Mouse (Mus musculus): ENCODE data around the gene Agbl4. TPM values are rescaled to one million over a fixed set of nuclear protein-coding genes. Genes with fewer than 3 reads are reported as not detected.

The Agbl4 gene
- polyA plus RNA-seq, 2 experiments: 0.17 to 0.21 TPM

- DNase-seq (ENCODE audit: low spot score) (peak; percentile 17), ATAC-seq (ENCODE audit: low FRiP score, low read depth) (0 out of 2 replicates have a peak, but pooled peaks have one; percentile 15)
These were observed 1087.7 kb downstream of the Agbl4 start for GRCm38 (mm10) chr4:111485189-111485588.

GRCm38 (mm10) chr4:111486187-111486586, 1088.7 kb downstream of the Agbl4 start:
- H3K27me3 ChIP-seq (ENCODE audit: control insufficient read depth, insufficient read depth, low read length): no peaks in the 10 kb centered on the region
- no peak for ATAC-seq (ENCODE audit: low FRiP score, low read depth)
- no peak overlapping the region for H3K27ac ChIP-seq (replicated peaks; ENCODE audit: low read depth, low read length)
- no peak overlapping the region for H3K4me3 ChIP-seq (replicated peaks; ENCODE audit: low read length)
- no peaks in the 10 kb centered on the region for H3K9me3 ChIP-seq (ENCODE audit: control insufficient read depth, low read length)
- H3K4me2 ChIP-seq (replicated peaks; ENCODE audit: low read depth, low read length, severe bottlenecking): no peak overlapping the region
- WGBS: 66% methylated on average over 5 of the region's 5 CpGs
- DNase-seq (ENCODE audit: low spot score): no peak
- H3K9ac ChIP-seq (ENCODE audit: low read depth, low read length, severe bottlenecking): no peak overlapping the region
- peaks cover 13% of the 10 kb centered on the region for H3K4me1 ChIP-seq (ENCODE audit: control insufficient read depth, insufficient read depth, low read length)
- no peak for TF ChIP-seq POLR2A (IDR thresholded peaks at IDR 0.05; ENCODE audit: borderline replicate concordance, extremely low read depth, insufficient read depth, insufficient read length)
- H3K36me3 ChIP-seq (ENCODE audit: control insufficient read depth, insufficient read depth, low read length): no peaks in the 10 kb centered on the region

More at GRCm38 (mm10) chr4:111485189-111485588, 1087.7 kb downstream of the Agbl4 start:
- WGBS: 56% methylated on average over 4 of the region's 5 CpGs
- Histone ChIP-seq H3K36me3 (ENCODE audit: control insufficient read depth, insufficient read depth, low read length) (no peaks in the 10 kb centered on the region), H3K9ac (ENCODE audit: low read depth, low read length, severe bottlenecking) (no peak overlapping the region), H3K27me3 (ENCODE audit: control insufficient read depth, insufficient read depth, low read length) (no peaks in the 10 kb centered on the region), H3K4me1 (ENCODE audit: control insufficient read depth, insufficient read depth, low read length) (peaks cover 13% of the 10 kb centered on the region), H3K27ac (replicated peaks; ENCODE audit: low read depth, low read length) (no peak overlapping the region), H3K9me3 (ENCODE audit: control insufficient read depth, low read length) (no peaks in the 10 kb centered on the region), H3K4me3 (replicated peaks; ENCODE audit: low read length) (no peak overlapping the region), H3K4me2 (replicated peaks; ENCODE audit: low read depth, low read length, severe bottlenecking) (no peak overlapping the region)
- TF ChIP-seq POLR2A (IDR thresholded peaks at IDR 0.05; ENCODE audit: borderline replicate concordance, extremely low read depth, insufficient read depth, insufficient read length): no peak

GRCm38 (mm10) chr4:111487233-111487843, 1089.9 kb downstream of the Agbl4 start:
- ATAC-seq (ENCODE audit: low FRiP score, low read depth): no peak

GRCm38 (mm10) chr4:111493750-111494404, 1096.4 kb downstream of the Agbl4 start:
- no peak overlapping the region for H3K4me2 ChIP-seq (replicated peaks; ENCODE audit: low read depth, low read length, severe bottlenecking)
- H3K27me3 ChIP-seq (ENCODE audit: control insufficient read depth, insufficient read depth, low read length): no peaks in the 10 kb centered on the region
- no peaks in the 10 kb centered on the region for H3K9me3 ChIP-seq (ENCODE audit: control insufficient read depth, low read length)
- DNase-seq (ENCODE audit: low spot score) (no peak), ATAC-seq (ENCODE audit: low FRiP score, low read depth) (no peak)
- no peak overlapping the region for H3K4me3 ChIP-seq (replicated peaks; ENCODE audit: low read length)
- H3K27ac ChIP-seq (replicated peaks; ENCODE audit: low read depth, low read length): no peak overlapping the region
- no peak for TF ChIP-seq POLR2A (IDR thresholded peaks at IDR 0.05; ENCODE audit: borderline replicate concordance, extremely low read depth, insufficient read depth, insufficient read length)
- no peak overlapping the region for H3K9ac ChIP-seq (ENCODE audit: low read depth, low read length, severe bottlenecking)
- WGBS: 64% methylated on average over 5 of the region's 5 CpGs
- H3K36me3 ChIP-seq (ENCODE audit: control insufficient read depth, insufficient read depth, low read length): no peaks in the 10 kb centered on the region
- no peaks in the 10 kb centered on the region for H3K4me1 ChIP-seq (ENCODE audit: control insufficient read depth, insufficient read depth, low read length)

More at GRCm38 (mm10) chr4:111487233-111487843, 1089.9 kb downstream of the Agbl4 start:
- Histone ChIP-seq H3K4me1 (ENCODE audit: control insufficient read depth, insufficient read depth, low read length) (peaks cover 13% of the 10 kb centered on the region), H3K4me2 (replicated peaks; ENCODE audit: low read depth, low read length, severe bottlenecking) (no peak overlapping the region), H3K27ac (replicated peaks; ENCODE audit: low read depth, low read length) (no peak overlapping the region), H3K4me3 (replicated peaks; ENCODE audit: low read length) (no peak overlapping the region), H3K9ac (ENCODE audit: low read depth, low read length, severe bottlenecking) (no peak overlapping the region), H3K9me3 (ENCODE audit: control insufficient read depth, low read length) (no peaks in the 10 kb centered on the region), H3K36me3 (ENCODE audit: control insufficient read depth, insufficient read depth, low read length) (no peaks in the 10 kb centered on the region), H3K27me3 (ENCODE audit: control insufficient read depth, insufficient read depth, low read length) (no peaks in the 10 kb centered on the region)
- DNase-seq (ENCODE audit: low spot score): no peak
- 69% methylated on average over 4 of the region's 4 CpGs for WGBS
- no peak for TF ChIP-seq POLR2A (IDR thresholded peaks at IDR 0.05; ENCODE audit: borderline replicate concordance, extremely low read depth, insufficient read depth, insufficient read length)

- no peak overlapping the region for H3K9ac ChIP-seq (ENCODE audit: low read depth, low read length, severe bottlenecking)
- no peaks in the 10 kb centered on the region for H3K4me1 ChIP-seq (ENCODE audit: control insufficient read depth, insufficient read depth, low read length)
- no peak overlapping the region for H3K4me3 ChIP-seq (replicated peaks; ENCODE audit: low read length)
- H3K9me3 ChIP-seq (ENCODE audit: control insufficient read depth, low read length): no peaks in the 10 kb centered on the region
- H3K4me2 ChIP-seq (replicated peaks; ENCODE audit: low read depth, low read length, severe bottlenecking): no peak overlapping the region
- no peaks in the 10 kb centered on the region for H3K27me3 ChIP-seq (ENCODE audit: control insufficient read depth, insufficient read depth, low read length)
- no peak for TF ChIP-seq POLR2A (IDR thresholded peaks at IDR 0.05; ENCODE audit: borderline replicate concordance, extremely low read depth, insufficient read depth, insufficient read length)
- DNase-seq (ENCODE audit: low spot score): peak; percentile 79
- WGBS: 10% methylated on average over 2 of the region's 2 CpGs
- no peak for ATAC-seq (ENCODE audit: low FRiP score, low read depth)
- H3K27ac ChIP-seq (replicated peaks; ENCODE audit: low read depth, low read length): no peak overlapping the region
- H3K36me3 ChIP-seq (ENCODE audit: control insufficient read depth, insufficient read depth, low read length): no peaks in the 10 kb centered on the region
These were observed 1098.5 kb downstream of the Agbl4 start for GRCm38 (mm10) chr4:111495949-111496348.
